Mouse (Mus musculus) limb, embryonic 14.5 days (tissue): Measurements from ENCODE around the gene Ankrd12. TPM values are rescaled to one million over a fixed set of nuclear protein-coding genes. Genes with fewer than 3 reads are reported as not detected.
"Not testable (repeated sequence)": the region's sequence is repeated elsewhere in the genome, so short reads cannot be mapped to it uniquely, and the experiment has no call there.

Experiments used
- ATAC-seq: fragments of 200-750 bp; cut with Nextera tagmentation; 2 replicates; pipeline ENCODE4 v1.8.0; 2017; ENCODE audit warnings: low read depth, moderate number of reproducible peaks, moderate TSS enrichment; ENCODE audit not compliant: low FRiP score
- DNase-seq: peaks from one replicate; pipeline ENCODE4 v3.0.0-alpha.2; 2015; ENCODE audit warnings: low spot score
- H3K27ac ChIP-seq: fragments of 300-500 bp; sonication (generic); replicated peaks from 2 replicates; pipeline ENCODE4 v1.5.1; 2014; ENCODE audit warnings: low read depth, mild to moderate bottlenecking, low read length, moderate library complexity, mixed read lengths
- H3K27me3 ChIP-seq: fragments of 300-500 bp; sonication (generic); 2 replicates; pipeline ENCODE4 v1.6.1; 2014; ENCODE audit warnings: low read length, mixed read lengths; ENCODE audit not compliant: control insufficient read depth, insufficient read depth
- H3K36me3 ChIP-seq: fragments of 300-500 bp; sonication (generic); 2 replicates; pipeline ENCODE4 v1.6.1; 2014; ENCODE audit warnings: mild to moderate bottlenecking, low read length, moderate library complexity, mixed read lengths; ENCODE audit not compliant: control insufficient read depth, insufficient read depth
- H3K4me1 ChIP-seq: fragments of 300-500 bp; sonication (generic); 2 replicates; pipeline ENCODE4 v1.6.1; 2014; ENCODE audit warnings: antibody characterized with exemption, low read length, mixed read lengths; ENCODE audit not compliant: control insufficient read depth, insufficient read depth
- H3K4me2 ChIP-seq: fragments of 300-500 bp; sonication (generic); replicated peaks from 2 replicates; pipeline ENCODE4 v1.6.1; 2014; ENCODE audit warnings: low read depth, mild to moderate bottlenecking, low read length, moderate library complexity; ENCODE audit not compliant: severe bottlenecking
- H3K4me3 ChIP-seq: fragments of 300-500 bp; sonication (generic); replicated peaks from 2 replicates; pipeline ENCODE4 v1.5.1; 2014; ENCODE audit warnings: low read length
- H3K9ac ChIP-seq: fragments of 300-500 bp; sonication (generic); 2 replicates; pipeline ENCODE4 v1.6.1; 2014; ENCODE audit warnings: mild to moderate bottlenecking, low read depth, low read length, moderate library complexity; ENCODE audit not compliant: severe bottlenecking
- H3K9me3 ChIP-seq: fragments of 300-500 bp; sonication (generic); 2 replicates; pipeline ENCODE4 v1.6.1; 2016; ENCODE audit warnings: low read length; ENCODE audit not compliant: control insufficient read depth
- POLR2A ChIP-seq: fragments of 200-500 bp; IDR thresholded peaks from 2 replicates; pipeline ENCODE4 v1.8.0; 2012; ENCODE audit warnings: inconsistent platforms, mild to moderate bottlenecking, moderate library complexity, borderline replicate concordance; ENCODE audit not compliant: insufficient read depth, insufficient read length; ENCODE audit errors: extremely low read depth
- WGBS: fragments of 180-500 bp; shearing (Covaris S2); extraction: QIAGEN DNeasy Blood & Tissue Kit; methylation state at CpG from one replicate; pipeline ENCODE4 v1.1.7; 2014; 5-methylcytosine and 5-hydroxymethylcytosine counted together
- polyA plus RNA-seq, 2 experiments: library from polyadenylated mRNA; depleted of rRNA in 1 of 2; stranded (reverse) in 1 of 2; unstranded in 1 of 2; fragments of >200 nt; fragmentation: Nextera tagmentation in 1 of 2; extraction: Ambion mirVana in 1 of 2; gene quantifications; 2 replicates each; pipeline versions ENCODE4 v1.2.1 to v1.2.3; 2012 to 2014

The Ankrd12 gene
- polyA plus RNA-seq, 2 experiments = 7.9 to 22.5 TPM

- no peak overlapping the region for H3K27ac ChIP-seq
- ATAC-seq = no peak
- no peak overlapping the region for H3K4me2 ChIP-seq
- 0 out of 2 replicates have a peak, but pooled peaks cover 5% of the 10 kb centered on the region for H3K36me3 ChIP-seq
- no peak overlapping the region for H3K4me3 ChIP-seq
- no peaks in the 10 kb centered on the region for H3K9me3 ChIP-seq
- 73% methylated on average over 2 of the region's 2 CpGs for WGBS
- no peak for TF ChIP-seq POLR2A
- no peaks in the 10 kb centered on the region for H3K27me3 ChIP-seq
- no peaks in the 10 kb centered on the region for H3K4me1 ChIP-seq
- H3K9ac ChIP-seq = no peak overlapping the region
- DNase-seq = no peak
Observed at GRCm38 (mm10) chr17:66011790-66012189, 65.1 kb downstream of the Ankrd12 start.

DNA sequence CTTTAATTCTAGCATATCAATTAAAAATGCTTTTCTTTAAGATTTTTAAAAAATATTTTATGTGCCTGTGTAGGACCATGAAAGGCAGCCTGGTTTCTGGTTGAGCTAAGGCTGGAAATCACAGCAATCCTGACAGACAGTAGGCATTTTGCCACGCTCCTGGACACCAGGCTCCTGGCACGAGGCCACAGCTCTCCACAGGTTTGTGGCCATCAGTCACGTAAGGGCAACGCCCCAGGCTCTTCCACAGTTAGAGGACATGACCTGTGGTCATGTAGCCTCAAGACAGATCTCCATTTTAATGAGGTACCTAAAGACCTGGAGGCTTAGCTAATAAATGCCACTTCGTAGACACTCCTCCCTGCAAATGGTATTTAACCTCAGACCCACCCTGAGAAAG lies 69.0 kb downstream of the Ankrd12 start:
- Histone ChIP-seq H3K4me1 (no peaks in the 10 kb centered on the region), H3K9ac (no peak overlapping the region), H3K27me3 (no peaks in the 10 kb centered on the region), H3K4me2 (no peak overlapping the region), H3K27ac (no peak overlapping the region), H3K36me3 (peaks cover 5% of the 10 kb centered on the region; the same call in 1 of the 2 replicates), H3K9me3 (no peaks in the 10 kb centered on the region), H3K4me3 (no peak overlapping the region)
- WGBS = 61% methylated on average over 5 of the region's 5 CpGs
- no peak for DNase-seq
- TF ChIP-seq POLR2A = no peak
- ATAC-seq = no peak

GRCm38 (mm10) chr17:66007473-66007872 lies 69.4 kb downstream of the Ankrd12 start:
- no peaks in the 10 kb centered on the region for H3K4me1 ChIP-seq
- no peak for DNase-seq
- H3K9me3 ChIP-seq = no peaks in the 10 kb centered on the region
- no peak for ATAC-seq
- WGBS = 83% methylated on average over 2 of the region's 2 CpGs
- H3K4me3 ChIP-seq = no peak overlapping the region
- H3K27ac ChIP-seq = no peak overlapping the region
- no peak for TF ChIP-seq POLR2A
- H3K9ac ChIP-seq = no peak overlapping the region
- no peak overlapping the region for H3K4me2 ChIP-seq
- no peaks in the 10 kb centered on the region for H3K27me3 ChIP-seq
- peaks cover 5% of the 10 kb centered on the region; the same call in 1 of the 2 replicates for H3K36me3 ChIP-seq

DNA sequence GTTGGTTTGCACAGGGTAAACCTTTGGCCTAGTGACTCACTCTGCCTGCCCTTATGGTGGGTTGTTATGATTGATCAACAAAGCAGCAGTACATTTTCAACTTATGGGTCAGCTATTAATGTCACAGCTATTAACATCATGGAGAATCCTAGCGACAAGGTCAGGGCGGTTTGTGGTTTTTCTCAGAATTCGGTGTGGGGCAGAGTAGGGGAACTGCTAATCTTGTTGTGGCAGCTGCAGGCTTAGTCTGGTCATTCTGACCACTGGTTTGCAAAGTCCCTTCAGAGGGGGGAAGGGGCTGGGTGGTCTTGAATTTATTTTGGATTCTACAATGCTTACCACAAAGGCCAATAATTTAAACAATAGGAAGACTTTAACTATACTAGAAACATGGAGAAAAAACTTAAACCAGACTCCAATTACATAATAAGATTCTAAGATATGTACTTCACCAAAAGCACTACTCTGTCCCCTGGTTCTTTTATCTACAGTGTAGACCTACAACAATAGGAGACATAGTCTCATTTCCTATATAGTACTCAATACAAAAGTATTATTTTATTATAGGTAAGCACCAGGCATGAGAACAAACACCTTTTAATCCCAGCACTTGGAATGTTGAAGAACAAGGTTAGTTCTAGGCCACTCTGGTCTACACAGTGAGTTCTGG lies 88.6 kb downstream of the Ankrd12 start:
- Histone ChIP-seq H3K27me3 (no peaks in the 10 kb centered on the region), H3K27ac (no peak overlapping the region), H3K4me3 (no peak overlapping the region), H3K36me3 (peaks cover 3% of the 10 kb centered on the region; the same call in 1 of the 2 replicates), H3K4me1 (no peaks in the 10 kb centered on the region), H3K4me2 (no peak overlapping the region), H3K9ac (no peak overlapping the region), H3K9me3 (no peaks in the 10 kb centered on the region)
- WGBS = 89% methylated on average over 3 of the region's 3 CpGs
- no peak for DNase-seq
- no peak for TF ChIP-seq POLR2A
- ATAC-seq = no peak

DNA sequence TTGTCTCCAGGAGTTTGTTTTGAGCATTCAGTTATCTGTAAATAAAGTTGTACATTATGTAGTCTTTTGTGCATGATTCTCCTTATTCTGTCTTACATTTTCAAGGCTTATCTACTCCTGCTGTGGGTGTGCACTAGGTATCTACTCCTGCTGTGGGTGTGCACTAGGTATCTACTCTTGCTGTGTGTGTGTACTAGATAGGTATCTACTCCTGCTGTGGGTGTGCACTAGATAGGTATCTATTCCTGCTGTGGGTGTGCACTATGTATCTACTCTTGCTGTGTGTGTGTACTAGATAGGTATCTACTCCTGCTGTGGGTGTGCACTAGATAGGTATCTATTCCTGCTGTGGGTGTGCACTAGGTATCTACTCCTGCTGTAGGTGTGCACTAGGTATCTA lies 100.2 kb downstream of the Ankrd12 start:
- peaks cover 13% of the 10 kb centered on the region for H3K36me3 ChIP-seq
- H3K9me3 ChIP-seq, H3K4me3 ChIP-seq, H3K4me1 ChIP-seq, H3K9ac ChIP-seq, H3K4me2 ChIP-seq, H3K27ac ChIP-seq, DNase-seq, H3K27me3 ChIP-seq, ATAC-seq: not testable (repeated sequence)
